Mouse (Mus musculus): ENCODE measurements around the gene Sec14l4. TPM values are rescaled to one million over a fixed set of nuclear protein-coding genes. Genes with fewer than 3 reads are reported as not detected.
A peak's percentile ranks its signal among the peaks of the same experiment; 100 is the strongest.
"Not testable (repeated sequence)": the region's sequence is repeated elsewhere in the genome, so short reads cannot be mapped to it uniquely, and the experiment has no call there.

The Sec14l4 gene
- polyA plus RNA-seq, 1 experiment from 2014 or later: not detected

DNA sequence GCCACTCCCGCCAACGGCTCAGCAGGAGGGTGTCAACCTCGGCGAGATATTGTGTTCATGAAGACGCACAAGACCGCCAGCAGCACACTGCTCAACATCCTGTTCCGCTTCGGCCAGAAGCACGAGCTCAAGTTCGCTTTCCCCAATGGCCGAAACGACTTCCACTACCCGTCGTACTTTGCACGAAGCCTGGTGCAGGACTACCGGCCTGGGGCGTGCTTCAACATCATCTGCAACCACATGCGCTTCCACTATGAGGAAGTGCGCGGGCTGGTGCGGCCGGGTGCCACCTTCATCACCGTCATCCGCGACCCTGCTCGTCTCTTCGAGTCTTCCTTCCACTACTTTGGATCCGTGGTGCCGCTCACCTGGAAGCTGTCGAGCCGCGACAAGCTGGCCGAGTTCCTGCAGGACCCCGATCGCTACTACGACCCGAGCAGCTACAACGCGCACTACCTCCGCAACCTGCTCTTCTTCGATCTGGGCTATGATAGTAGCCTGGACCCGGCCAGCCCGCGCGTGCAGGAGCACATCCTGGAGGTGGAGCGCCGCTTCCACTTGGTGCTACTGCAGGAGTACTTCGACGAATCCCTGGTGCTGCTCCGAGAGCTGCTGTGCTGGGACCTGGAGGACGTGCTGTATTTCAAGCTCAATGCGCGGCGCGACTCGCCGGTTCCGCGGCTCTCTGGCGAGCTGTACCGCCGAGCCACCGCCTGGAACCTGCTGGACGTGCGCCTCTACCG, 33.1 kb upstream of the Sec14l4 start:
- H3K4me3 ChIP-seq: peak overlapping the region; percentile 20
- ATAC-seq (replicated peaks): no peak
- peaks cover 53% of the 10 kb centered on the region for H3K27me3 ChIP-seq (replicated peaks)
- no peak overlapping the region for H3K27ac ChIP-seq
- H3K9ac ChIP-seq: 0 out of 2 replicates have a peak overlapping the region, but pooled peaks have one; percentile 9
- WGBS: 8% methylated on average over 66 of the region's 66 CpGs
- H3K36me3 ChIP-seq (replicated peaks): no peaks in the 10 kb centered on the region
- peaks cover 11% of the 10 kb centered on the region; the same call in 1 of the 2 replicates for H3K4me1 ChIP-seq
- no peaks in the 10 kb centered on the region for H3K9me3 ChIP-seq
- H3K4me2 ChIP-seq: peak overlapping the region; percentile 39

DNA sequence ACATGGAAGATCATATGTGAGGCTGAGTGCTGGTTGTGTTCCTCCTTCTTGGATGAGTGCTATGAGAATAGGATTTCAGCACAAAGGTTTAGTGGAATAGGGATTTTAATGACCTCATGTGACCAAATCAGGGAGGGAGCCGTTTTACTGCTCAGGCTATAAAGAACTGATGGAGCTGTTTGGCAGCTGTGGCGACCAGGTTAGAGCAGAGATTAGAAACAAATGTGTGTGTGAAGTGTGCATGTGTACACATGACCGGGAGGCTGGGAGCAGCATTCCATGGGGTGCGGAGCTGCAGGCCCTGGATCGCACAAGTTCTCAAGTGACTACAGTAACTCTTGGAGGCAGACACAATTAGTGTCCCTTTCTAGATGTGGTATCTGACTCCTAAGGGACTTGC, 31.7 kb upstream of the Sec14l4 start:
- peaks cover 53% of the 10 kb centered on the region for H3K27me3 ChIP-seq (replicated peaks)
- H3K27ac ChIP-seq: no peak overlapping the region
- H3K4me1 ChIP-seq: peaks cover 11% of the 10 kb centered on the region; the same call in 1 of the 2 replicates
- 79% methylated on average over 5 of the region's 5 CpGs for WGBS
- no peak overlapping the region for H3K4me3 ChIP-seq
- H3K9me3 ChIP-seq: no peaks in the 10 kb centered on the region
- ATAC-seq (replicated peaks): no peak
- no peak overlapping the region for H3K9ac ChIP-seq
- H3K36me3 ChIP-seq (replicated peaks): no peaks in the 10 kb centered on the region
- H3K4me2 ChIP-seq: no peak overlapping the region

DNA sequence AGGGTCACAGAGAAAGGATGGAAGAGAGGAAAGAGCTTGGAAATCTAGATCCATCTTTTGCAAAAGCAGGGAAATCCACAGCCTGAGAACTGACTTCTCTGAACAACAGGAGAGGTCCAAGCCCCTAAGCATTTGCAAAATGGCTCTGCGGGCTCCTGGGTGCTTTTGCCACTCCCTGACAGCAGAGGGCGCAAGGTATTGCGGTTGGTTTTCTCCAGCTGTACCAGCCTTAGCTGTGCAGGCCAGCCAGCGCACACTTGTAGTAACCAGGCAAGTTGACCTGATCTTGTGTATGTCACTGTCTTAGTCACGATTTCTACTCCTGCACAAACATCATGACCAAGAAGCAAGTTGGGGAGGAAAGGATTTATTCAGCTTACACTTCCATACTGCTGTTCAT, 29.7 kb upstream of the Sec14l4 start:
- Histone ChIP-seq H3K9ac (no peak overlapping the region), H3K27me3 (replicated peaks) (peaks cover 45% of the 10 kb centered on the region), H3K4me2 (no peak overlapping the region), H3K9me3 (no peaks in the 10 kb centered on the region), H3K27ac (no peak overlapping the region), H3K36me3 (replicated peaks) (no peaks in the 10 kb centered on the region), H3K4me1 (peaks cover 11% of the 10 kb centered on the region; the same call in 1 of the 2 replicates), H3K4me3 (no peak overlapping the region)
- 9% methylated on average over 5 of the region's 5 CpGs for WGBS
- ATAC-seq (replicated peaks): no peak

DNA sequence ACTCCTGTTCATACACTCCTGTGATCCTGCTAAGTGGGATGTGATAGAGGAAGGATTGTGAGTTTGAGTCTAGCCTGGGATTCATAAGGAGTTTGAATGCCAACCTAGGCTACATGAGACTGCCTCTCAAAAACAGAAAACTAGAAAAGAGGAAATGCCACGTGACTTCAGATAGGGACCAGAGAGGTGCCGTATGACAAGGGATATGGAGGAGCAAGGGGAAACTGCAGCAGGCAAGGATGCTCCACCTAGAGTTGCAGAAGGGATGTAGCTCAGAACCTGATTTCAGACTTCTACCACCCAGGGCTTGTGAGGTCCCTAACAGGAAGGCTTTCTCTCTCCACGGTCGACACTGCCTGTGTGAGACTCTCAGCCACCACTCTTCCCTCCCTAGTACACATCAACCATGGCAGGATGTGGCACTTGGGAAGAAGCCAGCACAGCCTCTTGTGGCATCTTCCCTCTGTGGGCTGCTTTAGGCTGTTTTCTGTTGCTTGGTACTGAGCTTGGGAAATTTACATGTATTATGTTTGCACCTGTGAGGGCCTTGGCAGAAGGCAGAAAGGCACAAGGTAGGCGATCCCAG, 25.9 kb upstream of the Sec14l4 start:
- Histone ChIP-seq H3K36me3 (replicated peaks) (no peaks in the 10 kb centered on the region), H3K4me2 (no peak overlapping the region), H3K9ac (no peak overlapping the region), H3K4me3 (no peak overlapping the region), H3K27me3 (replicated peaks) (peaks cover 10% of the 10 kb centered on the region; the same call in 1 of the 2 replicates), H3K27ac (no peak overlapping the region), H3K4me1 (no peaks in the 10 kb centered on the region), H3K9me3 (no peaks in the 10 kb centered on the region)
- ATAC-seq (replicated peaks): no peak
- 76% methylated on average over 5 of the region's 5 CpGs for WGBS

DNA sequence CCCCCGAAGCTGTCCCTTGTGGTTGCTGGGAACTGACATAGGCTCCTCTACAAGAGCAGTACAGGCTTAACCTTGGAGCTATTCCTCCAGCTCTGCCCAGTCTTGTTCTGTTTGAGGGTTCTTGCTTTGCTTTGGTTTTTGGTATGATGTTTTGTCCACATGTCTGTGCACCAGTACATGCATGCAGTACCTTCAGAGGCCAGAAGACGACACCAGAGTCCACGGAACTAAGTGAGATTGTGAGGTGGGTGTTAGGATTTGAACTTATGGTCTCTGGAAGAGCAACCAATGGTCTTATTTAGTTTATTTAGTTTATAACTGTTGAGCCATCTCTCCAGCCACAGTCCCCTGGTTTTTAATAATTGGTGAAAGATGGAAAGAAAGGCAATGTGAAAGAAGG, 24.8 kb upstream of the Sec14l4 start:
- ATAC-seq (replicated peaks): no peak
- Histone ChIP-seq H3K36me3 (replicated peaks) (no peaks in the 10 kb centered on the region), H3K9ac (no peak overlapping the region), H3K27ac (no peak overlapping the region), H3K4me2 (no peak overlapping the region), H3K9me3 (no peaks in the 10 kb centered on the region), H3K4me1 (no peaks in the 10 kb centered on the region), H3K4me3 (no peak overlapping the region), H3K27me3 (replicated peaks) (0 out of 2 replicates have a peak, but pooled peaks cover 2% of the 10 kb centered on the region)
- 90% methylated on average over 3 of the region's 3 CpGs for WGBS

DNA sequence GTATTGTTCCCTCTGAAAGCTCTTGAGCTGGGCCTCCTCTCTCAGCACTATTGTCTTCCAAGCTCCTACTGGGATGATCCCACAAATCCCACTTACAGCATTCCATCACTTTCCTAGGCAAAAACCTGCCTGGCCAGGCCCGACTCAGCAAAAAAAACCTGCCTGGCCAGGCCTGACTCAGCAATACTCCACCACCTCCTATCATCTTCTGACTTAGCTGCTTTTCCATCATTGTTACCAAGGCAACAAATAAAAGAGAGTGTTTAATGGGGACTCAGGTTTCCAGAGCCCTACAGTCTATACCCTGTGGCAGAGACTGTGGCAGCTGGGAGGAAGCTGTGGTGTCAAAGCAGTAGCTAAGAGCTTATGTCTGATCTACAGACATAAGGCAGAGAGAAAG, 18.6 kb upstream of the Sec14l4 start:
- Histone ChIP-seq H3K36me3 (replicated peaks) (no peaks in the 10 kb centered on the region), H3K4me2 (no peak overlapping the region), H3K27me3 (replicated peaks) (no peaks in the 10 kb centered on the region), H3K4me1 (no peaks in the 10 kb centered on the region), H3K27ac (no peak overlapping the region), H3K9me3 (no peaks in the 10 kb centered on the region; the same call in 1 of the 2 replicates), H3K4me3 (no peak overlapping the region), H3K9ac (no peak overlapping the region)
- WGBS: 24% methylated on average over 1 of the region's 1 CpGs
- ATAC-seq (replicated peaks): no peak

DNA sequence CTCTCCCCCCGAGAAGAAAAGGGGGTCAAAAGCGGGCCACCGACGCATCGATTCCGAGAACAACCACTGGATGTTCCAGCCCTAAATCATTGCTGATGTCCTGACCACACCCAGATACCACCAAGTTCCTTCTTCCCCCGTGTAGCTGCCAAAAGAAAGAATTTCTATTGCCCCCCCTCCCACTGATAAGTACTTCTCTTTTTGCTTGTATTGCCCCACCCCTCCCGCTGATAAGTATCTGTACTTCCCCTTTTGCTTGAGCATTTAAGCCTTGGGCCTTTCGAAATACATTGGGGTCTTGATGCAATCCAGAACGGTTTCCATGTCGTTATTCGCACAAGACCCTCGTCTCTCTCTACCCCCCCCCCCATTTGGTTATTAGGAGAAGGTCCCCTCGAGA, 15.5 kb upstream of the Sec14l4 start:
- not testable (repeated sequence) for ATAC-seq (replicated peaks); H3K4me1 ChIP-seq; H3K4me3 ChIP-seq; H3K27ac ChIP-seq; H3K4me2 ChIP-seq; H3K9me3 ChIP-seq; H3K9ac ChIP-seq; H3K36me3 ChIP-seq (replicated peaks); H3K27me3 ChIP-seq (replicated peaks)
- 93% methylated on average over 14 of the region's 14 CpGs for WGBS

DNA sequence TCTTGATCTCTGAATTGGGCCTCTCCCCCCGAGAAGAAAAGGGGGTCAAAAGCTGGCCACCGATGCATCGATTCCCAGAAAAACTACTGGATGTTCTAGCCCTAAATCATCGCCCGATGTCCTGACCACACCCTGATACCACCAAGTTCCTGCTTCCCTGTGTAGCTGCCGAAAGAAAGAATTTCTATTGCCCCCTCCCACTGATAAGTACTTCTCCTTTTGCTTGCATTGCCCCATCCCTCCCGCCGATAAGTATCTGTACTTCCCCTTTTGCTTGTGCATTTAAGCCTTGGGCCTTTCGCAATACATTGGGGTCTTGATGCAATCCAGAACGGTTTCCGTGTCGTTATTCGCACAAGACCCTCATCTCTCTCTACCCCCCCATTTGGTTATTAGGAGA, 9.2 kb upstream of the Sec14l4 start:
- WGBS: 94% methylated on average over 13 of the region's 13 CpGs
- H3K9me3 ChIP-seq; H3K9ac ChIP-seq; ATAC-seq (replicated peaks); H3K4me2 ChIP-seq; H3K4me3 ChIP-seq; H3K27me3 ChIP-seq (replicated peaks); H3K27ac ChIP-seq; H3K4me1 ChIP-seq; H3K36me3 ChIP-seq (replicated peaks): not testable (repeated sequence)

DNA sequence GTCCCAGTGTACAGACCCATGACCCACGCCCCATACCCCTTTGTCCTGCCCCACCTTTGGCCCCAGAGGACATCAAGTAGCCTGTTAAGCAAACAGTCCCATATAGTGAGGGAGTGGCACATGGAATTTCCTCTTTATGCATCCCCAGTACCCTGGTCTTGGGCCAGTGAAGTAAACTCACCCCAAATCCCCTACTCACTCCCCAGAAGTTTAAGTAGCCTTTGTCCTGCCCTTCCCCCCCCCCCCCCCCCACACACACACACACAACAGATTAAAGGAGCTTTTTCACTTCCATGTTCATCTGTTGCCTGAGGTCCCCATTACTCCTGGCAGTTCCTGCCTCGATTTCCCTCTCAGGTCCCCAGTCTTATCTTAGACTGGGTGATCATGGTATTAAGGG, 7.9 kb upstream of the Sec14l4 start:
- 70% methylated on average over 2 of the region's 2 CpGs for WGBS
- no peak overlapping the region for H3K9ac ChIP-seq
- no peak for ATAC-seq (replicated peaks)
- no peaks in the 10 kb centered on the region for H3K9me3 ChIP-seq
- H3K27ac ChIP-seq: no peak overlapping the region
- no peaks in the 10 kb centered on the region for H3K4me1 ChIP-seq
- H3K36me3 ChIP-seq (replicated peaks): no peaks in the 10 kb centered on the region
- H3K4me2 ChIP-seq: no peak overlapping the region
- no peak overlapping the region for H3K4me3 ChIP-seq
- no peaks in the 10 kb centered on the region for H3K27me3 ChIP-seq (replicated peaks)

DNA sequence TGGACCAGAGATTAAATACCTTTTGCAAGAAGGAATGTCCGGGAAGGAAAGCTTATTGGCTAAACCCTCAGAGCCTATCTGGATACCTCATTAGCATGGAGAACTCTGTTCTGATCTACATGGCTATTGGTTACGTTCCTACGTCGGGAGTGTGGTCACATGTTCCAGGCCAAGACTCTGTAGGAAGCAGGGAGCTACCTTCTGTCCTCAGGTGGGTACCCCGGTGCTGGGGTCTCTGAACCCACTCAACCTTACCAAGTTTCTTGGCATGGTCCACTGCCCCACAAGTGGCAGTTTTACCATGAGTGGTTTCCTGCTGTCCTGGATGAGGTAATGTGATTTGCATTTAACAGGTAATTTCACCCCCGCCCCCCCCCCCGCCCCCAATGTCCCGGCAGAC, 4.2 kb upstream of the Sec14l4 start:
- H3K4me1 ChIP-seq: no peaks in the 10 kb centered on the region
- no peak for ATAC-seq (replicated peaks)
- no peaks in the 10 kb centered on the region for H3K9me3 ChIP-seq
- 83% methylated on average over 8 of the region's 8 CpGs for WGBS
- no peak overlapping the region for H3K27ac ChIP-seq
- no peak overlapping the region for H3K4me3 ChIP-seq
- no peak overlapping the region for H3K4me2 ChIP-seq
- H3K27me3 ChIP-seq (replicated peaks): no peaks in the 10 kb centered on the region
- no peaks in the 10 kb centered on the region for H3K36me3 ChIP-seq (replicated peaks)
- no peak overlapping the region for H3K9ac ChIP-seq

DNA sequence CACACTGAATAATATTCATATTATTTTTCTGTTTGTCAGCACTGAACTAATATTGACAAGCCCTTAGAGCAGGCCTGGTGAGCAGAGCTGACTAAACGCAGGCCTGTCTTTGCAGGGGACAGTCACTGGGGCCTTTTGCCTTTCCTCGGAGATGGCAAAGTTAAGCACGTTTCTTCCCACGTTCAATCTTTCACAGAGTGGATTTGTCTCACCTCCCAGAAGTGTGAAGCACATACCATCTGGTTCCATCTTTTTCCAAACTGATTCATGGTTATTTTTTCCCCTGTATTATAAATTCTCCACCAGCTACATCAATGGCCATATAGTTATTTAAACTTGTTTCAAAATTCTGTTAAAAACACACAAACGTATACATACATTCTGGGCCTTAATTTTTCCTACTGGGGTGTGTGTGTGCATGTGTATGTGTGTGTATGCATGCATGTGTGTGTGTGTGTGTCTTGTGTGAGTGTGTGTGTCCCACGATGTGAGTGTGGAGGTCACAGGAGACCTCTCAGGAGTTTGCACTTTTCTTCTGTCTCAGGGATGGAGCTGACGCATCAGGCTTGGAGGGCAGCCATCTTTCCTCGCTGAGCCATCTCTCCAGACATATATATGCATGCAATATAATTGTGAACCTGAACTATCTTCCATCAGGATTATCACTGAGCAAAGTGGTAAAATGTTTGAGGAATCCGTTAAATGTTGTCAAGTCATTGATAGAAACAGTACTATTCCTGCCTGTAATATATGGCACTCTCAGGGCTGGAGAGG, 3.5 kb upstream of the Sec14l4 start:
- Histone ChIP-seq H3K9ac (no peak overlapping the region), H3K9me3 (no peaks in the 10 kb centered on the region), H3K4me2 (no peak overlapping the region), H3K27me3 (replicated peaks) (no peaks in the 10 kb centered on the region), H3K27ac (no peak overlapping the region), H3K36me3 (replicated peaks) (no peaks in the 10 kb centered on the region), H3K4me3 (no peak overlapping the region), H3K4me1 (no peaks in the 10 kb centered on the region)
- no peak for ATAC-seq (replicated peaks)
- 82% methylated on average over 9 of the region's 9 CpGs for WGBS

DNA sequence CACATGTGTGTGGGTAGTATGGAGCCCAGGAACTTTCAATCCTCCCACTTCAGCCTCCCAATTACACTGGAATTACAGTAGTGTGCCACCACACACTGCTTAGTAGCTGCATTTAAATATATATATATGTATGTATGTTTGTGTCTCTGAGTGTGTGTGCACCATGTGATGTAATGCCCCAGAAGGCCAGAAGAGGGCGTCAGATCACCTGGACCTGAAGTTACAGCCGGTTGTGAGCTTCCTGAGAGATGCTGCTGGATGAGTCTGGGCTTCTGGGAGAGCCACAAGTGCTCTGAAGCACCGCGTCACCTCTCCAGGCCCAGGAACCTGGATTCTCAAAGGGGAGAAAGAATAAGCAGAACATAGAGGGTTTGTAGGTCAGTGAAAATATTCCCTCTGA, 1.9 kb upstream of the Sec14l4 start:
- no peaks in the 10 kb centered on the region for H3K36me3 ChIP-seq (replicated peaks)
- H3K9me3 ChIP-seq: no peaks in the 10 kb centered on the region
- H3K4me3 ChIP-seq: no peak overlapping the region
- H3K9ac ChIP-seq: no peak overlapping the region
- H3K27ac ChIP-seq: no peak overlapping the region
- H3K27me3 ChIP-seq (replicated peaks): no peaks in the 10 kb centered on the region
- WGBS: 71% methylated on average over 4 of the region's 4 CpGs
- no peak overlapping the region for H3K4me2 ChIP-seq
- ATAC-seq (replicated peaks): no peak
- H3K4me1 ChIP-seq: no peaks in the 10 kb centered on the region
